Mouse (Mus musculus): ENCODE data around the gene Fsd1.

- TF ChIP-seq SIN3A (IDR thresholded peaks at IDR 0.05; ENCODE audit: low read length), result no peak
- TF ChIP-seq CTCF (IDR thresholded peaks at IDR 0.05 in 2 of 3, conservative IDR thresholded peaks at IDR 0.05 in 1 of 3; ENCODE audit: control insufficient read depth in 1 of 3, insufficient read depth in 1 of 3, low read depth in 2 of 3, low read length in 3 of 3, poor library complexity in 1 of 3, severe bottlenecking in 1 of 3), result no peak
- no peak for TF ChIP-seq ZC3H11A (IDR thresholded peaks at IDR 0.05; ENCODE audit: low read depth, low read length)
- TF ChIP-seq POLR2A (IDR thresholded peaks at IDR 0.05; ENCODE audit: control insufficient read depth in 1 of 2, insufficient read depth in 1 of 2, low read depth in 1 of 2, low read length in 2 of 2, poor library complexity in 1 of 2), result no peak
- TF ChIP-seq NELFE (IDR thresholded peaks at IDR 0.05; ENCODE audit: low read depth, low read length), result no peak
- no peak for TF ChIP-seq GATA1 (IDR thresholded peaks at IDR 0.05; ENCODE audit: low read depth, low read length)
- no peak for TF ChIP-seq POLR2AphosphoS5 (IDR thresholded peaks at IDR 0.05; ENCODE audit: borderline replicate concordance, low read depth, low read length)
- TF ChIP-seq KAT2A (conservative IDR thresholded peaks at IDR 0.05; ENCODE audit: low read depth, low read length), result no peak
- TF ChIP-seq ETS1 (IDR thresholded peaks at IDR 0.05; ENCODE audit: low read depth, low read length), result no peak
- no peak for TF ChIP-seq NRF1 (IDR thresholded peaks at IDR 0.05; ENCODE audit: insufficient read depth, low read depth, low read length, poor library complexity, severe bottlenecking)
- no peak for TF ChIP-seq EP300 (IDR thresholded peaks at IDR 0.05; ENCODE audit: low read depth in 1 of 2, low read length in 2 of 2)
- no peak for TF ChIP-seq MAFK (IDR thresholded peaks at IDR 0.05; ENCODE audit: borderline replicate concordance, low read depth, low read length)
- TF ChIP-seq E2F4 (IDR thresholded peaks at IDR 0.05; ENCODE audit: borderline replicate concordance, low read depth, low read length), result no peak
Measured at GRCm38 (mm10) chr17:55953751-55954150, 32.6 kb upstream of the Fsd1 start.
